Mouse (Mus musculus): Measurements from ENCODE around the gene Wfdc11. TPM values are rescaled to one million over a fixed set of nuclear protein-coding genes. Genes with fewer than 3 reads are reported as not detected.

Gene Wfdc11
- polyA plus RNA-seq, 1 experiment from 2014 or later: not detected

GRCm38 (mm10) chr2:164698201-164698600, 24.3 kb upstream of the Wfdc11 start, which contains the start of gene Spint4:
Gene Spint4 (plus strand): TSS chr2:164698501.
- no peak for ATAC-seq (replicated peaks; ENCODE audit: extremely low read depth, insufficient read depth, low FRiP score)
- WGBS: 79% methylated on average over 4 of the region's 4 CpGs

GRCm38 (mm10) chr2:164684807-164685206, 10.9 kb upstream of the Wfdc11 start, which contains the start of gene Wfdc13:
Gene Wfdc13 (plus strand): TSS chr2:164685107.
- H3K4me2 ChIP-seq (ENCODE audit: low read depth, low read length): no peak within 1 kb of the TSS
- 63% methylated on average over 3 of the region's 3 CpGs for WGBS
- H3K4me1 ChIP-seq (ENCODE audit: control insufficient read depth, insufficient read depth, low read length): no peaks in the 10 kb centered on the region
- H3K9me3 ChIP-seq (replicated peaks; ENCODE audit: control insufficient read depth, low read length): no peaks in the 10 kb centered on the region
- H3K9ac ChIP-seq (ENCODE audit: low read length): no peak within 1 kb of the TSS
- no peak within 1 kb of the TSS for H3K4me3 ChIP-seq (ENCODE audit: low read length)
- H3K27me3 ChIP-seq (ENCODE audit: control insufficient read depth, insufficient read depth, low read length): no peaks in the 10 kb centered on the region
- ATAC-seq (replicated peaks; ENCODE audit: extremely low read depth, insufficient read depth, low FRiP score): no peak
- no peak within 1 kb of the TSS for H3K27ac ChIP-seq (ENCODE audit: low read length)
- H3K36me3 ChIP-seq (ENCODE audit: control insufficient read depth, insufficient read depth): no peaks in the 10 kb centered on the region

More at GRCm38 (mm10) chr2:164698201-164698600, 24.3 kb upstream of the Wfdc11 start, which contains the start of gene Spint4:
- Histone ChIP-seq H3K4me3 (ENCODE audit: low read length) (no peak within 1 kb of the TSS), H3K4me2 (ENCODE audit: low read depth, low read length) (no peak within 1 kb of the TSS), H3K36me3 (ENCODE audit: control insufficient read depth, insufficient read depth) (no peaks in the 10 kb centered on the region), H3K27ac (ENCODE audit: low read length) (no peak within 1 kb of the TSS), H3K9ac (ENCODE audit: low read length) (no peak within 1 kb of the TSS), H3K4me1 (ENCODE audit: control insufficient read depth, insufficient read depth, low read length) (no peaks in the 10 kb centered on the region), H3K9me3 (replicated peaks; ENCODE audit: control insufficient read depth, low read length) (no peaks in the 10 kb centered on the region), H3K27me3 (ENCODE audit: control insufficient read depth, insufficient read depth, low read length) (no peaks in the 10 kb centered on the region)

DNA sequence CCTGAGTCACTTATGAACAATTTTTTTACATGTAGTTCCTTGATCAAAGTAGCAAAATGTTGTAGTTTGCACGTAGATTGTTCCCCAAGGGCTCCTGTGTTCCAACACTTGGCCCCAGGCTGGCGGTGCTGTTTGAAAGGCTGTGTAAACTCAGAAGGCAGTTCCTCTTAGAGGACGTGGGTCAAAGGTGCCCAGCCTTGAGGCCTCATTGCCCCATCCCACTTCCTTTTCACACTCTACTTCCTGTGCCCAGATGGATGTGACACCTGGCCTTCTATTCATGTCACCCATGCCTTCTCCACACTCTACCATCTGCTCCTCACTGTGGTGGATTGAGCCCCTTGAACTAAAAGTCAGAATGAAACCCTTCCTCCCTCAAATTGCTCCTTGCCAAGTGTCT, 6.0 kb upstream of the Wfdc11 start:
- H3K36me3 ChIP-seq (ENCODE audit: control insufficient read depth, insufficient read depth): no peaks in the 10 kb centered on the region
- no peak overlapping the region for H3K27ac ChIP-seq (ENCODE audit: low read length)
- H3K27me3 ChIP-seq (ENCODE audit: control insufficient read depth, insufficient read depth, low read length): no peaks in the 10 kb centered on the region
- H3K4me1 ChIP-seq (ENCODE audit: control insufficient read depth, insufficient read depth, low read length): peaks cover 8% of the 10 kb centered on the region; the same call in 1 of the 2 replicates
- H3K4me2 ChIP-seq (ENCODE audit: low read depth, low read length): no peak overlapping the region
- WGBS: 48% methylated on average over 3 of the region's 3 CpGs
- ATAC-seq (replicated peaks; ENCODE audit: extremely low read depth, insufficient read depth, low FRiP score): no peak
- no peak overlapping the region for H3K4me3 ChIP-seq (ENCODE audit: low read length)
- no peak overlapping the region for H3K9ac ChIP-seq (ENCODE audit: low read length)
- no peaks in the 10 kb centered on the region for H3K9me3 ChIP-seq (replicated peaks; ENCODE audit: control insufficient read depth, low read length)

- WGBS: 21% methylated on average over 19 of the region's 19 CpGs
- no peaks in the 10 kb centered on the region for H3K9me3 ChIP-seq (replicated peaks; ENCODE audit: control insufficient read depth, low read length)
- peaks cover 8% of the 10 kb centered on the region; the same call in 1 of the 2 replicates for H3K4me1 ChIP-seq (ENCODE audit: control insufficient read depth, insufficient read depth, low read length)
- no peaks in the 10 kb centered on the region for H3K36me3 ChIP-seq (ENCODE audit: control insufficient read depth, insufficient read depth)
- H3K4me2 ChIP-seq (ENCODE audit: low read depth, low read length): peak overlapping the region; percentile 63
- peak; percentile 75 for ATAC-seq (replicated peaks; ENCODE audit: extremely low read depth, insufficient read depth, low FRiP score)
- H3K27ac ChIP-seq (ENCODE audit: low read length): peak overlapping the region; percentile 48
- peak overlapping the region; percentile 58; the same call in 1 of the 2 replicates for H3K9ac ChIP-seq (ENCODE audit: low read length)
- peak overlapping the region; percentile 40 for H3K4me3 ChIP-seq (ENCODE audit: low read length)
- no peaks in the 10 kb centered on the region for H3K27me3 ChIP-seq (ENCODE audit: control insufficient read depth, insufficient read depth, low read length)
These were observed 5.2 kb upstream of the Wfdc11 start for GRCm38 (mm10) chr2:164678848-164679625.

- Histone ChIP-seq H3K9me3 (replicated peaks; ENCODE audit: control insufficient read depth, low read length) (no peaks in the 10 kb centered on the region), H3K36me3 (ENCODE audit: control insufficient read depth, insufficient read depth) (no peaks in the 10 kb centered on the region), H3K4me1 (ENCODE audit: control insufficient read depth, insufficient read depth, low read length) (peaks cover 8% of the 10 kb centered on the region; the same call in 1 of the 2 replicates), H3K27ac (ENCODE audit: low read length) (no peak overlapping the region), H3K4me2 (ENCODE audit: low read depth, low read length) (no peak overlapping the region), H3K4me3 (ENCODE audit: low read length) (no peak overlapping the region), H3K9ac (ENCODE audit: low read length) (no peak overlapping the region), H3K27me3 (ENCODE audit: control insufficient read depth, insufficient read depth, low read length) (no peaks in the 10 kb centered on the region)
- 70% methylated on average over 16 of the region's 16 CpGs for WGBS
- no peak for ATAC-seq (replicated peaks; ENCODE audit: extremely low read depth, insufficient read depth, low FRiP score)
These were observed 3.2 kb upstream of the Wfdc11 start for GRCm38 (mm10) chr2:164676916-164677685.

DNA sequence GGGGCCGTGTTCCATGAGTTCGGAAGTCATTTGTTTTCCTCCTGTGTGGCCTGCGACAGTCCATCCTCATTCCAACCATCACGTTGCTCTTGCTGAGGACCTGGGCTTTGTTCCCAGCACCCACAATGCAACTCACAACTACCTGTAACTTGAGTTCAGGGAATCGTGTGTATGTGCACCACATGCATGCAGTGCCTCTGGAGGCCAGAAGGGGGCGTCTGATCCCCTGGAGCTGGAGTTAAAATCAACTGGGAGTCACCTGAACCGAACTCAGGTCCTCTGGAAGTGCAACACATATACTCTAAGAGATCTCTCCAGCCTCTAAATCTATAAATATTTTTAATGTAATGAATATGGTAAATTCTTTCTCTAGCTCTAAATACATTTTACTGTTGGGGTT, 2.2 kb upstream of the Wfdc11 start:
- Histone ChIP-seq H3K4me2 (ENCODE audit: low read depth, low read length) (no peak overlapping the region), H3K4me1 (ENCODE audit: control insufficient read depth, insufficient read depth, low read length) (peaks cover 8% of the 10 kb centered on the region; the same call in 1 of the 2 replicates), H3K9ac (ENCODE audit: low read length) (no peak overlapping the region), H3K9me3 (replicated peaks; ENCODE audit: control insufficient read depth, low read length) (no peaks in the 10 kb centered on the region), H3K36me3 (ENCODE audit: control insufficient read depth, insufficient read depth) (no peaks in the 10 kb centered on the region), H3K27me3 (ENCODE audit: control insufficient read depth, insufficient read depth, low read length) (no peaks in the 10 kb centered on the region), H3K27ac (ENCODE audit: low read length) (no peak overlapping the region), H3K4me3 (ENCODE audit: low read length) (no peak overlapping the region)
- WGBS: 75% methylated on average over 7 of the region's 7 CpGs
- no peak for ATAC-seq (replicated peaks; ENCODE audit: extremely low read depth, insufficient read depth, low FRiP score)

DNA sequence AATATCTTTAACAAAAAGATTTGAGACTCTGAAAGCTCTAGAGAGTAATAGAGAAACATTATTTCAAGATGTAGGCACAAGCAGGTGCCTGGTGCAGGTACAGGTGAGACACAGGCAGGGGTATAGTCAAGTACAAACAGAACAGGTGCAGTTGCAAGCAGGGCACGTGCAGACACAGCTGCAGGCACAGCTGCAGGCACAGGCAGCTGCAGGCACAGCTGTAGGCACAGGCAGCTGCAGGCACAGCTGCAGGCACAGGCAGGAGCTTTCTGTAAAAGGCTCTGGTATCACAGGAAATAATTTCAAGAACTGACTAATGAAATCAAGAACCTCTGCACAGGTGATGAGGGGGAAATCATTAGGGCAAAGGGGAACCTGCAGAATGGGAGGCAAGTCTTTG, 2.9 kb downstream of the Wfdc11 start:
- no peaks in the 10 kb centered on the region for H3K36me3 ChIP-seq (ENCODE audit: control insufficient read depth, insufficient read depth)
- no peak for ATAC-seq (replicated peaks; ENCODE audit: extremely low read depth, insufficient read depth, low FRiP score)
- 16% methylated on average over 1 of the region's 1 CpGs for WGBS
- no peaks in the 10 kb centered on the region for H3K27me3 ChIP-seq (ENCODE audit: control insufficient read depth, insufficient read depth, low read length)
- 0 out of 2 replicates have a peak, but pooled peaks cover 3% of the 10 kb centered on the region for H3K9me3 ChIP-seq (replicated peaks; ENCODE audit: control insufficient read depth, low read length)
- no peaks in the 10 kb centered on the region for H3K4me1 ChIP-seq (ENCODE audit: control insufficient read depth, insufficient read depth, low read length)
- no peak overlapping the region for H3K4me3 ChIP-seq (ENCODE audit: low read length)
- no peak overlapping the region for H3K27ac ChIP-seq (ENCODE audit: low read length)
- no peak overlapping the region for H3K4me2 ChIP-seq (ENCODE audit: low read depth, low read length)
- no peak overlapping the region for H3K9ac ChIP-seq (ENCODE audit: low read length)

DNA sequence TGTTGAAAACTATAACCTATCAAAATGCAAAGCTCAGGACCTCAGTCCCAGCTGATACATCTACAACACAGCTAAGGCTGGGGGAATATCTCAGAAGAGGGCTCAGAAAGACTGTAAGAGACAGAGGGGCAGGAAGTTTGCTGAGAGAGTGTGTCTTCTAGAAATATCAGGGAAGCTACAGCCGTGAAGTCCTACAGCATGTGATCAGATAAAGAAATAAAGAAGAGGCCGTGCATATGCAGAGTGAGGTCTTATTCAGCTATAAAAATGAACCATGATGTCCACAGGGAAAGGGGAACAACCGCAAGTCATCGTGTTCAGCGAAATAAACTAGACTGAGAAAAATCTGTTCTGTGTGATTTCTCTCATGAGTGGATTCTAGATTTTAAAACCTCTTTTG, 3.6 kb downstream of the Wfdc11 start:
- 70% methylated on average over 5 of the region's 5 CpGs for WGBS
- H3K27me3 ChIP-seq (ENCODE audit: control insufficient read depth, insufficient read depth, low read length): no peaks in the 10 kb centered on the region
- H3K36me3 ChIP-seq (ENCODE audit: control insufficient read depth, insufficient read depth): no peaks in the 10 kb centered on the region
- 0 out of 2 replicates have a peak, but pooled peaks cover 3% of the 10 kb centered on the region for H3K9me3 ChIP-seq (replicated peaks; ENCODE audit: control insufficient read depth, low read length)
- no peak overlapping the region for H3K9ac ChIP-seq (ENCODE audit: low read length)
- H3K4me2 ChIP-seq (ENCODE audit: low read depth, low read length): no peak overlapping the region
- no peak for ATAC-seq (replicated peaks; ENCODE audit: extremely low read depth, insufficient read depth, low FRiP score)
- H3K4me3 ChIP-seq (ENCODE audit: low read length): no peak overlapping the region
- no peak overlapping the region for H3K27ac ChIP-seq (ENCODE audit: low read length)
- H3K4me1 ChIP-seq (ENCODE audit: control insufficient read depth, insufficient read depth, low read length): no peaks in the 10 kb centered on the region

DNA sequence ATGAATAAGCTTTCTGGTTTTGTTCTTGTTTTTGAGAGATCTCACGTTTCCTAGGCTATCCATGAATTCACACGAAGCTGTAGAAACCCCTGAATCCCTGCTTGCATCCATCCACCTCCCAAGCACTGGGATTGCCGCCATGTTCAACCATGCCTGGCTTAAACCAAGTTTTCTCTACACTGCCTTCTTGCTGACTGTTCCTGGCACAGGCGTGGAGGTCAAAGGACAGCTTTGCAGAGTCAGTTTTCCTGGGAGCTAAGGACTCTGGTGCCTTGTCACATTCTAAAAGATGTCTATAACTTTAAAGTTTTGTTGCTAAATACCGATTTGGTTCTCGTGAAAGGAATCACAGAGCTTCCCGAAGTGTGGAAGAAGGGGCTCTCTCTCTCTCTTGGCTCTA, 9.0 kb downstream of the Wfdc11 start:
- no peak overlapping the region for H3K27ac ChIP-seq (ENCODE audit: low read length)
- no peak overlapping the region for H3K4me2 ChIP-seq (ENCODE audit: low read depth, low read length)
- no peak overlapping the region for H3K9ac ChIP-seq (ENCODE audit: low read length)
- no peaks in the 10 kb centered on the region for H3K27me3 ChIP-seq (ENCODE audit: control insufficient read depth, insufficient read depth, low read length)
- ATAC-seq (replicated peaks; ENCODE audit: extremely low read depth, insufficient read depth, low FRiP score): no peak
- H3K4me3 ChIP-seq (ENCODE audit: low read length): no peak overlapping the region
- no peaks in the 10 kb centered on the region for H3K4me1 ChIP-seq (ENCODE audit: control insufficient read depth, insufficient read depth, low read length)
- WGBS: 78% methylated on average over 7 of the region's 7 CpGs
- 0 out of 2 replicates have a peak, but pooled peaks cover 3% of the 10 kb centered on the region for H3K9me3 ChIP-seq (replicated peaks; ENCODE audit: control insufficient read depth, low read length)
- no peaks in the 10 kb centered on the region for H3K36me3 ChIP-seq (ENCODE audit: control insufficient read depth, insufficient read depth)
